Comparison of ENCODE assay signal across 13 mouse cellular contexts in the genomic region with DNA sequence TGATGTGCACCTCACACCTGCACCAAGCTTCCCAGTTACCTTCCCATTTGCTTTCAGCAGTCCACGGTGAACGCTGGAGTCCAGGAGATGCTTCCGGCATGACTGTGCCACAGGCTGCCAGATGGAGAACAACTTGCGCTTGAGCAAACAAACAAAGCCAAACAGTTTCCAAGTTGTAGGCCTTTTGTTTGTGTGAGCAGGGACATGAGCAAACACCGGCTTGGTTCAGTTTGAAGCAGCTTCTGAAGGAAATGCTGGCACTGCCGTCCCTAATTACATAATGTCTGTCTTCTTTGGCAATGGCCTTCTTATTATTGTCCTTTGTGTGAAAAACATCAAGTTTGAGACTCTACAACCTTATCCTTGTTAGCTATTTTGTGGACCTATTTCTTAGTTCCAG.
"Had no signal": no experiment of that assay in that cellular context is flagged by ENCODE, and none has a peak within 500 bp of the region (broad histone marks: within the 10 kb centered on the region; RNA-seq: fewer than 3 reads in every experiment).

No protein-coding gene starts in this region.

- H3K9ac ChIP-seq: kidney, embryonic 15.5 days; limb, embryonic 15.5 days; liver, embryonic 14.5 days; midbrain, embryonic 15.5 days; neural tube, embryonic 13.5 days had no signal

- DNase-seq: kidney, adult 2 months; kidney, postnatal 14 days; layer of hippocampus, postnatal 36 days; lung, adult 2 months; thymus, postnatal 4 days had no signal

- H3K27me3 ChIP-seq: kidney, embryonic 15.5 days; limb, embryonic 15.5 days; midbrain, embryonic 15.5 days; neural tube, embryonic 13.5 days had no signal

- H3K4me2 ChIP-seq: kidney, embryonic 15.5 days; limb, embryonic 15.5 days; midbrain, embryonic 15.5 days; neural tube, embryonic 13.5 days had no signal

- H3K4me1 ChIP-seq: kidney, embryonic 15.5 days; limb, embryonic 15.5 days; midbrain, embryonic 10.5 days; neural tube, embryonic 13.5 days had no signal

- H3K27ac ChIP-seq: kidney, embryonic 15.5 days; limb, embryonic 15.5 days; liver, embryonic 14.5 days; midbrain, embryonic 10.5 days; midbrain, embryonic 15.5 days; neural tube, embryonic 13.5 days; stomach, postnatal 0 days had no signal

- H3K4me3 ChIP-seq: kidney, embryonic 15.5 days; limb, embryonic 15.5 days; midbrain, embryonic 10.5 days; midbrain, embryonic 15.5 days; neural tube, embryonic 13.5 days had no signal

- ATAC-seq: lung, postnatal 0 days; midbrain, embryonic 15.5 days had no signal

- H3K9me3 ChIP-seq: kidney, embryonic 15.5 days; limb, embryonic 15.5 days; midbrain, embryonic 10.5 days; midbrain, embryonic 15.5 days; neural tube, embryonic 13.5 days had no signal

- H3K36me3 ChIP-seq: kidney, embryonic 15.5 days; limb, embryonic 15.5 days; midbrain, embryonic 10.5 days; midbrain, embryonic 15.5 days; neural tube, embryonic 13.5 days had no signal
